Mouse (Mus musculus) stomach, embryonic 15.5 days (tissue): ENCODE results near the gene Hmgcs1. TPM values are rescaled to one million over a fixed set of nuclear protein-coding genes. Genes with fewer than 3 reads are reported as not detected.

ENCODE experiments used
- ATAC-seq: fragments of 200-750 bp; cut with Nextera tagmentation; 2 replicates; pipeline ENCODE4 v1.8.0; 2017; ENCODE audit warnings: low read depth, moderate number of reproducible peaks, moderate TSS enrichment; ENCODE audit not compliant: insufficient read depth, low FRiP score
- H3K27ac ChIP-seq: fragments of 300-500 bp; sonication (generic); 2 replicates; pipeline ENCODE4 v1.5.1; 2015; ENCODE audit warnings: mild to moderate bottlenecking, inconsistent platforms
- H3K27me3 ChIP-seq: fragments of 300-500 bp; sonication (generic); replicated peaks from 2 replicates; pipeline ENCODE4 v1.6.1; 2015; ENCODE audit warnings: inconsistent platforms
- H3K36me3 ChIP-seq: fragments of 300-500 bp; sonication (generic); 2 replicates; pipeline ENCODE4 v1.6.1; 2015; ENCODE audit warnings: inconsistent platforms
- H3K4me1 ChIP-seq: fragments of 300-500 bp; sonication (generic); 2 replicates; pipeline ENCODE4 v1.6.1; 2015; ENCODE audit warnings: inconsistent platforms
- H3K4me2 ChIP-seq: fragments of 300-500 bp; sonication (generic); 2 replicates; pipeline ENCODE4 v1.6.1; 2015; ENCODE audit warnings: mild to moderate bottlenecking, inconsistent platforms
- H3K4me3 ChIP-seq: fragments of 300-500 bp; sonication (generic); replicated peaks from 2 replicates; pipeline ENCODE4 v1.5.1; 2015; ENCODE audit warnings: inconsistent platforms
- H3K9ac ChIP-seq: fragments of 300-500 bp; sonication (generic); 2 replicates; pipeline ENCODE4 v1.6.1; 2015; ENCODE audit warnings: inconsistent platforms
- H3K9me3 ChIP-seq: fragments of 300-500 bp; sonication (generic); 2 replicates; pipeline ENCODE4 v1.6.1; 2016; ENCODE audit warnings: inconsistent platforms
- WGBS: fragments of 180-500 bp; shearing (Covaris S2); methylation state at CpG from one replicate; pipeline ENCODE4 v1.1.7; 2015; 5-methylcytosine and 5-hydroxymethylcytosine counted together
- polyA plus RNA-seq: library from polyadenylated mRNA; unstranded; fragments of >200 nt; fragmentation: Nextera tagmentation; extraction: Ambion mirVana; gene quantifications from 2 replicates; pipeline ENCODE4 v1.2.1, GENCODE M21; 2015

Gene Hmgcs1
- polyA plus RNA-seq, 1 experiment from 2014 or later, result 183 TPM

DNA sequence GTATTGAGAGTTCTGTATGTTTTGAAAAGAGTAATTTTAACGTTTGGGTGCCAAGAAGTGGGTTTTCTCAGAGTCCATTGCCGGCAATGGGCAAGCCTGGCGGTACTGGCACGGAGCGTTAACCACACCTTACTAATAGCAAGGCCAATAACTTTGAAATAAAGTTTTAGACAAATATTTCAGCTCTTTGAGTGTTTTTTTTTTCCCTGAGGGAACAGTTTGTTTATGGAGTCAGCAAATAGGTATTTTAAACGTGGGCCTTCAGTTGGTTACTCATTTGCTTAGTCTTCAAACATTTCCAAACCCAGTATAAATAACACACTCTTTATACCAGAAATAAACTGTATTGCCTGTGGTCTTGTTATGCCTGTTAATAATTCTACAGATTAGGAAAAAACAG lies 17.7 kb downstream of the Hmgcs1 start:
- peaks cover 28% of the 10 kb centered on the region for H3K36me3 ChIP-seq
- no peaks in the 10 kb centered on the region for H3K9me3 ChIP-seq
- no peak overlapping the region for H3K4me3 ChIP-seq
- H3K4me2 ChIP-seq, result no peak overlapping the region
- no peak for ATAC-seq
- H3K27ac ChIP-seq, result no peak overlapping the region
- no peaks in the 10 kb centered on the region for H3K27me3 ChIP-seq
- H3K9ac ChIP-seq, result no peak overlapping the region
- no peaks in the 10 kb centered on the region for H3K4me1 ChIP-seq
- 79% methylated on average over 6 of the region's 6 CpGs for WGBS

DNA sequence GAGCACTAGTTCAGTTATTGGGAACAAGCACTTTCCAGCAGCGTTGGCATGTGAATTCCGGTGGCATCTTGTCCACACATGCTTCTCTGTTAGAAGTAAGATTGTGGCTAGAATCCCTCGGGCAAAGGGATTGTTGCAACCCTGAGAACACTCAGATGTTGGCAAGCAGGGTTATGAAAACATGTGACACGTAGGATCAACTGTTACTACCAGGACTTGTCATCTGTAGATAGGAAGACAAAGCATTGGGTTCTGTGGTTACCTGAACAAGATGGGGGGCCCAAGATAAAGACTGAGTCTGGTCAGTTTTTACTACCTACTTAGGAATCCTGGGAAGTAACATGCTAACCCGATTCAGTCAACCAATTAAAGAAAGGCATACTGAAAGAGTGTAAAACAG lies 18.8 kb downstream of the Hmgcs1 start:
- no peaks in the 10 kb centered on the region for H3K9me3 ChIP-seq
- no peak overlapping the region for H3K4me3 ChIP-seq
- 81% methylated on average over 5 of the region's 5 CpGs for WGBS
- no peak for ATAC-seq
- no peaks in the 10 kb centered on the region for H3K4me1 ChIP-seq
- no peak overlapping the region for H3K4me2 ChIP-seq
- no peak overlapping the region for H3K9ac ChIP-seq
- no peaks in the 10 kb centered on the region for H3K27me3 ChIP-seq
- peaks cover 25% of the 10 kb centered on the region for H3K36me3 ChIP-seq
- no peak overlapping the region for H3K27ac ChIP-seq

GRCm38 (mm10) chr13:119709388-119710267 lies 19.4 kb downstream of the Hmgcs1 start:
- Histone ChIP-seq H3K4me3 (no peak overlapping the region), H3K27ac (no peak overlapping the region), H3K9ac (no peak overlapping the region), H3K4me1 (no peaks in the 10 kb centered on the region), H3K4me2 (no peak overlapping the region), H3K36me3 (peaks cover 20% of the 10 kb centered on the region), H3K9me3 (no peaks in the 10 kb centered on the region), H3K27me3 (no peaks in the 10 kb centered on the region)
- WGBS, result 86% methylated on average over 8 of the region's 8 CpGs
- ATAC-seq, result no peak

- peaks cover 17% of the 10 kb centered on the region for H3K36me3 ChIP-seq
- H3K27me3 ChIP-seq, result no peaks in the 10 kb centered on the region
- H3K4me3 ChIP-seq, result no peak overlapping the region
- H3K9ac ChIP-seq, result no peak overlapping the region
- H3K4me2 ChIP-seq, result no peak overlapping the region
- peak; percentile 84 for ATAC-seq
- WGBS, result 71% methylated on average over 10 of the region's 10 CpGs
- H3K9me3 ChIP-seq, result no peaks in the 10 kb centered on the region
- no peak overlapping the region for H3K27ac ChIP-seq
- no peaks in the 10 kb centered on the region for H3K4me1 ChIP-seq
These were observed 20.1 kb downstream of the Hmgcs1 start for GRCm38 (mm10) chr13:119710268-119710610.

GRCm38 (mm10) chr13:119712463-119712862 lies 22.3 kb downstream of the Hmgcs1 start:
- Histone ChIP-seq H3K27ac (no peak overlapping the region), H3K36me3 (peaks cover 2% of the 10 kb centered on the region; the same call in 1 of the 2 replicates), H3K4me2 (no peak overlapping the region), H3K27me3 (no peaks in the 10 kb centered on the region), H3K4me3 (no peak overlapping the region), H3K9me3 (no peaks in the 10 kb centered on the region), H3K9ac (no peak overlapping the region), H3K4me1 (no peaks in the 10 kb centered on the region)
- no peak for ATAC-seq
- 86% methylated on average over 11 of the region's 11 CpGs for WGBS

DNA sequence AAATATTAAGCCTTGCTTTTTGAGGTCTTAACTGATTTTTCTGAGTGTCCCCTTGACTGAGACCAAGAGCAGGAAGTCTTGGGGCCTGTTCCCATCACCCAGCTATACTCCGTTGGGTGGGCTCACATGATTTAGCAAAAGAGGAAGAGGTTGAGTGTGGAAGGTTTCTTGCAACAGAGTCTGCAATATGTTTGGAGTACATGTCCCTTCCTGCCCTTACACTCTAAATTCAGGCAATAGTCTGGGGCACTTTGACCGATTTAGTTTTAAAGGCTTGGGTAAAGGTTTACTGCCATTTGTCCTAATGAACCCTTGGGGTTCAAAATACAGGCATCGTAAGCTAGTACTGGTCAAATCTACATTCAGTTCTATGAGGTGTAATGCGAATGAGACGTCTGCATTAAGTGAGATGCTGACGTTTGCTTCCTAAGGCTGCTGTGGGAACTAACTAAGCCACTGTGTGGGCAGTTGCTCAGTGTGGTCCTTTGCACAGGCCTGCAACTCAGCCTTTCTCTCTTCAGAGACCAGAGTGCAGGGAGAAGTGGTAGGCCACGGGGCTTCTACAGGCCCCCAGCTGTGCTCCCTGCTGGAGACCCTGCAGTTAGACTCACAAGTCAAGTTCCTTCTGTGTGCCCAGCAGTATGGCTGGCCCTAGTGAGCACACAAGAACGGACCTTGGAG lies 23.1 kb downstream of the Hmgcs1 start:
- H3K4me2 ChIP-seq, result no peak overlapping the region
- no peak overlapping the region for H3K9ac ChIP-seq
- 67% methylated on average over 8 of the region's 8 CpGs for WGBS
- no peaks in the 10 kb centered on the region for H3K27me3 ChIP-seq
- no peak for ATAC-seq
- H3K36me3 ChIP-seq, result peaks cover 2% of the 10 kb centered on the region; the same call in 1 of the 2 replicates
- no peaks in the 10 kb centered on the region for H3K9me3 ChIP-seq
- H3K4me1 ChIP-seq, result no peaks in the 10 kb centered on the region
- no peak overlapping the region for H3K4me3 ChIP-seq
- no peak overlapping the region for H3K27ac ChIP-seq

DNA sequence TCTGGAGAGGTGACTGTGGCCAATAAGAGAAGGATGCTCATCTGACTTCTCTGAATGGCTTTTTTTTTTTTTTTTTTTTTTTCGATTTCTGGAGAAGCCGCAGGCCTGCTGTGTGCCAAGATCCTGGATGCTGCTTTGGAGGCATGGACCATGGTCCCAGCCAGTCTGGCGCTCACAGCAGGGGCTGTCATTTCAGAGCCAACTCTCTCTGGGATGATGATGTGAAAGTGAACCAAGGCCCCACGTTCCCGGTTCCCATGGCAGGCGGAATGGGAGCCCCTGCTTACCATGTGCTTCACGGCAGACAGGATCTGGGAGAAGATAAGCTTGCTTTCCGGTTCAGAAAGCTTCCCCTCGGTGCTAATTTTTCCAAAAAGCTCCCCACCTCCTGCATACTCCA lies 23.6 kb downstream of the Hmgcs1 start:
- WGBS, result 68% methylated on average over 9 of the region's 9 CpGs

DNA sequence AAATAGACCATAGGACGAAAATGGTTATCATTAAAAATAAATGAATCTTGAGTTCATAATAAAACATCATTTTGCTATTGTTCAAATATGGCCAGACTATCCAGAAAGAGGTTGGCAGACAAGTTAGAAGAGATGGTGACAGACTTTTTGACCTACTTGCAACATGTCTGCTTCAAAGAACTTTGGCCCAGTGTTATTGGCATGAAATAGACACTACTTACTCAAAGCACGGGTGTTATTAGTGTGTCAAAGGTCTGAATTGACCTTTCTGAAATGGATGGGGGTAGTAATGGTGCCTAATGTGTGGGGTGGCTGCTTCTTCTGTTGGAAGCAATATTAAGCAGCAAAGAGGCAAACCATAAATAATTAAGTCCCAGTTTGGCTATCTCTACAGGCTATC lies 25.9 kb downstream of the Hmgcs1 start:
- Histone ChIP-seq H3K27me3 (no peaks in the 10 kb centered on the region), H3K9me3 (no peaks in the 10 kb centered on the region), H3K27ac (no peak overlapping the region), H3K9ac (no peak overlapping the region), H3K4me2 (no peak overlapping the region), H3K4me1 (no peaks in the 10 kb centered on the region), H3K4me3 (no peak overlapping the region), H3K36me3 (no peaks in the 10 kb centered on the region)
- ATAC-seq, result no peak
- WGBS, result 81% methylated on average over 2 of the region's 2 CpGs

More for the DNA sequence above, 23.6 kb downstream of the Hmgcs1 start:
- Histone ChIP-seq H3K4me2 (no peak overlapping the region), H3K9me3 (no peaks in the 10 kb centered on the region), H3K27me3 (no peaks in the 10 kb centered on the region), H3K36me3 (no peaks in the 10 kb centered on the region), H3K4me1 (no peaks in the 10 kb centered on the region), H3K4me3 (no peak overlapping the region), H3K9ac (no peak overlapping the region), H3K27ac (no peak overlapping the region)
- no peak for ATAC-seq

DNA sequence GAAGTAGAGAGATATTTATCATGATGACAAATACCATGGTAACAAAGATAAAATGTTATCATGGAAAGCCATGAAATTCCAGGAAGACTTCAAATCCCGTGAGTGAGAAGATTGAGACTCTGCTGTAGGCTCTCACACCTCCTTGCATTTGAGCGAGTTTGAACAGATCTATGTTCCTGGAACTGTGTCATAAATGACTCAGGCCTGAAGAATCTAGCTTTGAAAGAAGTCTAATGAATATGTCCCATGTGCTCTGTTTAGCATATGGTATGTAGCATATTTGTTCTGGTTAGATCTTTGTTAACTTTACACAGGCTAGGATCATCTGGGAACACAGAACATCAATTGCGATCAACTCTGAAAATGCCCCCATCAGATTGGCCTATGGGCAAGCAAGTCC lies 32.3 kb downstream of the Hmgcs1 start:
- ATAC-seq, result no peak
- Histone ChIP-seq H3K9ac (no peak overlapping the region), H3K27me3 (no peaks in the 10 kb centered on the region), H3K27ac (no peak overlapping the region), H3K4me1 (no peaks in the 10 kb centered on the region), H3K4me2 (no peak overlapping the region), H3K9me3 (no peaks in the 10 kb centered on the region), H3K4me3 (no peak overlapping the region), H3K36me3 (no peaks in the 10 kb centered on the region)
- WGBS, result 66% methylated on average over 3 of the region's 3 CpGs

GRCm38 (mm10) chr13:119723368-119723767 lies 33.2 kb downstream of the Hmgcs1 start:
- WGBS, result 69% methylated on average over 5 of the region's 5 CpGs
- H3K4me1 ChIP-seq, result no peaks in the 10 kb centered on the region
- H3K36me3 ChIP-seq, result no peaks in the 10 kb centered on the region
- no peak overlapping the region for H3K4me3 ChIP-seq
- no peak for ATAC-seq
- H3K9me3 ChIP-seq, result no peaks in the 10 kb centered on the region
- H3K9ac ChIP-seq, result no peak overlapping the region
- no peaks in the 10 kb centered on the region for H3K27me3 ChIP-seq
- H3K27ac ChIP-seq, result no peak overlapping the region
- H3K4me2 ChIP-seq, result no peak overlapping the region

DNA sequence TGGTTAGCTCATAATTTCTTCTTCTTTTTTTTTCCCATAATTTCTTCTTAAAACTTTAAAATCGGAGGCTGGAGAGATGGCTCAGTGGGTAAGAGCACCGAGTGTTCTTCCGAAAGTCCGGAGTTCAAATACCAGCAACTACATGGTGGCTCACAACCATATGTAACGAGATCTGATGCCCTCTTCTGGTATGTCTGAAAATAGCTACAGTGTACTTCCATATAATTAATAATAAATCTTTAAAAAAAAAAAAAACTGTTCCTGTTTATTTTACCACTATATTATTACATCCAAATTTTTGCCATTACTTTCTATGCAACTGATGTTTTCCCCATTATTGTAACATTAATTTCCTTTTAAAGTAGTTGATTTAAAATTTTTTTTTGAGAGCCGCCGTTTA lies 34.4 kb downstream of the Hmgcs1 start:
- no peak overlapping the region for H3K4me2 ChIP-seq
- no peaks in the 10 kb centered on the region for H3K4me1 ChIP-seq
- no peak for ATAC-seq
- H3K36me3 ChIP-seq, result no peaks in the 10 kb centered on the region
- H3K4me3 ChIP-seq, result no peak overlapping the region
- WGBS, result 84% methylated on average over 7 of the region's 7 CpGs
- no peaks in the 10 kb centered on the region for H3K9me3 ChIP-seq
- no peak overlapping the region for H3K9ac ChIP-seq
- no peaks in the 10 kb centered on the region for H3K27me3 ChIP-seq
- H3K27ac ChIP-seq, result no peak overlapping the region

DNA sequence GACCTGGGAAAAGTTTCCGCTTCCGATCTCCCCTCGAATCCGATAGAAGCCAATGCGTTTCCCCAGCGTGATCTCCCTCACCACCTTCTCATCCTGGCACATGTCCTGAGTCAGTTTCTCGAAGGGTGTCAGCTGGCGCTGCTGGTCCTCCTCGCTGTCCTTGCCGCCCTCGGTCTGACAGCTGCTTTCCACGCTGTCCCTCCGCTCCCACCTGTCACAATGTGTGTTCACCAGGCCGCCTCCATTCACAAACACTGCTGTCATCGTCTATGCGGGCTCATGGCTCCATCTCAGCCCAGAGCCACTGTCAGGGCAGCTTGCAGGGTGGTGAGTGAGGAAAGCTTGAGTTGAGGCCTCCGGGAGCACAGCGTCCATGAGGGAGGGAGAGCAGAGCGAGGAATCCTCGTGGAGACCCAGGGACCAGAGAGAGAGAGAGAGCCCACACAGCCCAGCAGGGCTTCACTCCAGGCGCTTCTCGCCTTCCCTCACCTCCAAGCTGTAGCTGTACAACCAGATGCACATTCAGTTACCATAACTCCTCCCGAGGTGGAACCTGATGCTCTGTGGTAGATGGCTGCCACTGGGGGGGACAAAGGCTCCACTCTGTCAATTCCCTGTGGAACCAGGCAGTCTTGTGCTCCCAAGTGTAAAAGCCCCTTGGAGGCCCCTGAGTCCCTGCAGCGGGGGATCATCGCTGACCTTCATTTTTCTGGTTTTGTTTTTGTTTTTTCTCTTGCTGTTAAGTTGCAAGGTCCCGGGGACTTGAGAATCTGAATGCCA lies 37.6 kb downstream of the Hmgcs1 start:
- H3K27me3 ChIP-seq, result no peaks in the 10 kb centered on the region
- WGBS, result 69% methylated on average over 26 of the region's 26 CpGs
- no peak overlapping the region for H3K27ac ChIP-seq
- H3K4me3 ChIP-seq, result no peak overlapping the region
- no peaks in the 10 kb centered on the region for H3K9me3 ChIP-seq
- no peaks in the 10 kb centered on the region for H3K36me3 ChIP-seq
- no peak overlapping the region for H3K4me2 ChIP-seq
- no peaks in the 10 kb centered on the region for H3K4me1 ChIP-seq
- H3K9ac ChIP-seq, result no peak overlapping the region
- no peak for ATAC-seq
